Mouse (Mus musculus) ZHBTc4 (cell line): ENCODE results near the gene Itfg2.
"Not testable (repeated sequence)": the region's sequence is repeated elsewhere in the genome, so short reads cannot be mapped to it uniquely, and the experiment has no call there.

Experiments
- DNase-seq: peaks from one replicate; pipeline ENCODE4 v3.0.0-alpha.2; 2011; ENCODE audit warnings: low read depth, low spot score

Itfg2 gene

DNA sequence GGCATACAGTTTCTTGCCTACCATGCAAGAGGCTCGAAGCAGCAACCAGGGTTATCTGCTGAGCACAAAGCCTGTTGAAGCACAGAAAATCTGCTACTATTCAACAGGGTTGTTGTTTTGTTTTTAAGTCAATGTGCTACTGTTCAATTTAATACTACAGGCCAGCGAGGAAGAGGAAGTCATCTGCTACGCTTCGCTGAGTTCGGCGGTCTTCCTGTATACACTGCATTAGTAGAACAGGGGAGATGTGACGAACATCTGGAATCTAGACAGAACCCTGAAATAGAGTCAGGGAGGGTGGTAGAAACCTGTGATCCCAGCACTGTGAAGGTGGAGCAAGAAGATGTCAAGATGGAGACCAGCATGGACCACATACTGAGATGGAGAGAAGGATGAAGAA, 41.0 kb downstream of the Itfg2 start:
- DNase-seq = no peak

DNA sequence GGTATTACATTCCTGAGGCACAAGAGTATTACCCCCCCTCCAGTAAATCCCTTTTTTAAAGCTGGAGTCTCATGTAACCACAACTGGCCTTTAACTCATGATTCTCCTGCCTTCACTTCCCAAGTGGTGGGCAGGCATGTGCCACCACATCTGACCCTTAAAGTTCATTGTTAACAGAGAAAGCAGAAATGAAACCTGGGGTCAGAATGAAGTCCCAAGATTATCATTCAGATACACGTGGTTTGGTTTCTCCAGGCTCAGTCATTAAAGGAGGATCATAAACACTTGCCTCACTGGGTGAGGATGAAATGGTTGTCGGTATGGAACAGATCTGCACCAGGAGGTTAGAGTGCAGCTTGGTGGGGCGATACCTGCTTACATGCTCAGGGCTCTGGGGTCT, 43.5 kb downstream of the Itfg2 start:
- no peak for DNase-seq

DNA sequence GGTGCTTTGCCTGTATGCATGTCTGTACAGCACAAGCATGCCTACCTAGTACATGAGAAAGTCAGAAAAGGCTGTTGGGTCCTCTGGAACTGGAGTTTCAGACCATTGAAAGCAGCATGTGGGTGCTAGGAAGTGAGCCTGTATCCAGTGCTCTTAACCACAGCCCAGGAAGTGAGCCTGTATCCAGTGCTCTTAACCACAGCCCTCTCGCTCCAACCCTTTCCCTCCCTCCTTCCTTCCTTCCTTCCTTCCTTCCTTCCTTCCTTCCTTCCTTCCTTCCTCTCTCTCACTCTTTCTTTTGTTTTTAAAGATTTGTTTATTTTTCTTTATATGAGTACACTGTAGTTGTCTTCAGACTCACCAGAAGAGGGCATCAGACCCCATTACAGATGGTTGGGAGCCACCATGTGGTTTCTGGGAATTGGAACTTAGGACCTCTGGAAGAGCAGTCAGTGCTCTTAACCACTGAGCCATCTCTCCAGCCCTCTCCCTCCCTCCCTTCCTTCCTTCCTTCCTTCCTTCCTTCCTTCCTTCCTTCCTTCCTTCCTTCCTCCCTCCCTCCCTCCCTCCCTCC, 44.0 kb downstream of the Itfg2 start:
- not testable (repeated sequence) for DNase-seq

DNA sequence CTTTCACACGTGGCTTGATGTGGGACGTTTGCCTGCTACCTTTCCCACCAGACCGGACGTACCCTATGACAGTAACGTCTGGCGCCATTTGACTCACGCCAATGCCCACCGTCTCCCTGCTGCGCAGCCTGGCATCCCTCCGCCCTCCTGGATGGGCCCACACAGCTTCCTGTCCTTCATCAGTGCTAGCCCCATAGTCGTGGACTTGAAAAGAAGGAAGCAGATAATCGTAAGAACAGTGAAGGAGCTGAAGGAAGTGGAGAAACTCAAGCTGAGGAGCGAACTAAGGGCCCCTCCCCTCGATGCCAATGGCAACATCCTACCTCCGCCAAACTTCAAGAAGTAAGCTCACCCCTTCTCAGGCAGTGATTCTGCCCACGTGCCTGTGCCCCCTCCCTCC, 45.1 kb downstream of the Itfg2 start:
- DNase-seq = no peak

DNA sequence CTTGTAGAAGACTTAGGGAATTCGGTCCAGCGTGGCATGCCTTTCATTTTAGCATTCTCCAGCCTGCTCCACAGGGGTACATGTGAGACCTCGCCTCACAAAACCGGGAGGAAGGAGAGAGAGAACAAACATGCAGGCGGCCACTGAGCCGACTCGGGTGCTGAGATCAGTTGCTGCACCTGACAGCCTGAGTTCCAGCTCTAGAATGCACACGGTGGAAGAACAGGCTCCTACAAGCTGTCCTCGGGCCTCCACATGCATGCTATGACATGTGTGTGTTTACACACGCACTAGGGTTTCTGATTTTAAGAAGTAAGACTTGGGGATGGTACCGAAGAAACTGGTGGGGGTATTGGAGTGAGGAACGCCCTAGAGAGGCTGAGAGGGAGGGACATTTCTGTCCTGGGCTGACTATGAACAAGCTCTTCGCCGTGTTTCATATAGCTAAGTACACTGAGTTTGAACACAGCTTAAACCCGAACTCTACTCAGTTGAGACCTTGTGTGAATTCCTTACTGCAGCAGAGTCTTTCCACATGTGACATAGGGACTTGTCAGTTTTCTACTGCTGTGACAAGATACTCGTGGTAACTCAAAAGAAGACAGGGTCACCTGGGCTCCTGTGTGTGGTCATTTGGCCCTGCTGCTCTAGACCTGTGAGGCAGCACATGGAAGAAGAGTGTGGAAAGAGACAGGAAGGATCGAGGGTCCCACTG, 48.2 kb downstream of the Itfg2 start:
- no peak for DNase-seq

DNA sequence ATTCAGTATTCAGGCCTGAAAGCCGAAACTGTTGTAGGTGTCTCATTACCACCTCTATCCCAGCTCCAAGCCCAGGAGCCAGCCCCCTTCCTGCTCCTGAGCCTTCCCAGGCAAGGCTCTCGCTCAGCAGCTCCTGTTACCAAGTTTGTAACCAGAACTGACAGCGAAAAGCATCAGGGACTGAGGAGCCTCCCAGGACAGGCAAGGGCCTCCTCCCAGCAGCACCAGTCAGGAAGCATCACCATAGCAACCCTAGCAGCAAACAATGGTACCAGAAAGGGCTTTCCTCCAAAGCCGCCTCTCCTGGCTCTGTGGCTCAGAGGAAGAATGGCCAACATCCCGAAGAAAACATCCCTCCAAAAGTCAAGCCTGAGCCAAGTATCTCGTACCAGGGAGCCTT, 49.5 kb downstream of the Itfg2 start, which contains the start of the genes Tex52 and Gm44596:
Gene Tex52 (plus strand): TSS at position 265 of the 400 bp plus-strand sequence.
Gene Gm44596 (plus strand): TSS at position 312 of the 400 bp plus-strand sequence.
- peak; percentile 39 for DNase-seq

DNA sequence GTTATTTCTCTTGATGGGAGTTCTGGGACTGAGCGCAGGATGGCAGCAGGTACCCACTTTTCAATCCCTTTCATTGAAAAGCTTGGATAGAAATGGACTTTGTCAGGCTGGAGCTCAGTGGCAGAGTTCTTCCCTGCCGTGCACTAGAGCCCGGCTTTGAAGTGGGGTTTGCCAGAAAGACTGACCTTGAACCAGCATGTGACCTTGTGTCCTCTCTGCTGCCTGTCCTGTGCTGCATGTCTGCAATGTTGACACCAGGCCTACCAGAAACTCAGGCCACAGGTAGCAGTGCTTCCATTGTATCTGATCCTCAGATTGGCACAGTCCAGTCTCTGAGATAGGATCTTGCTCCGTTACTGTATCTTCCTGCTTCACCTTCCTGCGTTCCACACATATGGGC, 54.7 kb downstream of the Itfg2 start:
- no peak for DNase-seq

DNA sequence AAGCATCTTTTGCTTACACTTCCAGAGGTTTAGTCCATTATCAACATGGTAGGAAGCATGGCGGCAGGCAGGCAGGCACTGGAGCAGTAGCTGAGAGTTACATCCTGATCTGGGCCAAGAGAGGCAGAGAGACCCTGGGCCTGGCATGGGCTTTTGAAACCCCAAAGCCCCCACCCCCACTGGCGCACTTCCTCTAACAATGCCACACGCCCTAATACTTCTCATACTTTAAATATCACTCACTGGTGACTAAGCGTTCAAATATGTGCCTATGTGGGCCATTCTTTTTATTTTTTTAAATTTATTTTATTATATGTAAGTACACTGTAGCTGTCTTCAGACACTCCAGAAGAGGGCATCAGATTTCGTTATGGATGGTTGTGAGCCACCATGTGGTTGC, 58.3 kb downstream of the Itfg2 start:
- DNase-seq = no peak

DNA sequence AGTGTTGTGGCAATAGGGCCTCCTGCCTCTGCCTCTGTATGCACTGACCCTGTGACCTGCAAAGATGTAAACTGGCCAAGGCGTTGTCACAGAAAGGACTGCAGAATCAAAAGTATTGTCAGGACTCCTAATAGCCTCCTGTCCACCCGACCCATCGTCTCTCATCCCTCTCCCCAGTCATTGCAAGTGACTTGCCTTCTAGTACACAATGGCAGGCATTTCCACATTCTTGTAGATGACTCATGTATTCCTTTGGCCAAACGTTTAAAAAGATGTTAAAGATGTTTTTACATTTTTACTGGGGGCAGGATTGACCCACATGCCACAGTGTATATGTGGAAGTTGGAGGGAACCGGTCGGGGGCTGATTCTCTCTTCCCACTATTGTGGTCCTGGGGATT, 60.0 kb downstream of the Itfg2 start:
- DNase-seq = no peak

DNA sequence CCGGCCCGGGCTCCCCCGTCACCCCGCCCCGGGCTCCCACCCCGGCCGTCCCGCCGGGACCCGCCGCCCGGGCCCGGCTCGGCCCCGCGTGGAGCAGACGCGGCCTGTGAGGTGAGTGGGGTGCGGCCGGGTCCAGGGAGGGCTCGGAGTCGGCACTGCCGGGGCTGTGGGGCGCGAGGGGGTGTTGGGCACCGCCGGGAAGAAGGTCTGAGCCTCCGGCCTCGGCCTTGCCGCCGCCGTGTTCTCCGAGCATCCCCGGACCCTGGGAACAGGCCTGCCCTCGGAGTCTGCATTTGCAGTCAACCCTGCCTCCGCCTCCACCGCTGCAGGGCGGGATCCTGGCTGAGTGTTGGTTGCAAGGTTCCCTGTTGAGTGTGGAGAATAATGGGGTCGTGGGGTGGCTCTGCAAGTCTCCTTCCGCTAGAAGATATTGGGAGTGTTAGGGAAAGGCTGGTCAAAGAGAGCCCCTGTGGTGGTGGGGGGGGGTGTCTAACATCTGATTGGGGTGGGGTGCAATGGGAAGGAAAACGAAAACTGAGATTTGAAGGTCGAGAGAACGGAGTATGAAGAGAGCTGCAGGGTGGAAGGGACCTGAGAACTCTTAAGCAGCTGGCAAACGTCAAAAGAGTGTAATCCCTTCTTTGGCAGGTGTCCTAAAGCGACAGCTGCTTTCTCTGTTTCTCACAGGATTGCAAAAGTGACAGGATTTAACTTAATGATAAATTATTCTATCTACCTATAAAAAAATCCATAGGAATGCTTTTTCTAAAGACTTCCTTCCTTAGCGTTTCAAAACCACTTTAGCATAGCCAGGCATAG, 61.5 kb downstream of the Itfg2 start:
- peak; percentile 70 for DNase-seq

DNA sequence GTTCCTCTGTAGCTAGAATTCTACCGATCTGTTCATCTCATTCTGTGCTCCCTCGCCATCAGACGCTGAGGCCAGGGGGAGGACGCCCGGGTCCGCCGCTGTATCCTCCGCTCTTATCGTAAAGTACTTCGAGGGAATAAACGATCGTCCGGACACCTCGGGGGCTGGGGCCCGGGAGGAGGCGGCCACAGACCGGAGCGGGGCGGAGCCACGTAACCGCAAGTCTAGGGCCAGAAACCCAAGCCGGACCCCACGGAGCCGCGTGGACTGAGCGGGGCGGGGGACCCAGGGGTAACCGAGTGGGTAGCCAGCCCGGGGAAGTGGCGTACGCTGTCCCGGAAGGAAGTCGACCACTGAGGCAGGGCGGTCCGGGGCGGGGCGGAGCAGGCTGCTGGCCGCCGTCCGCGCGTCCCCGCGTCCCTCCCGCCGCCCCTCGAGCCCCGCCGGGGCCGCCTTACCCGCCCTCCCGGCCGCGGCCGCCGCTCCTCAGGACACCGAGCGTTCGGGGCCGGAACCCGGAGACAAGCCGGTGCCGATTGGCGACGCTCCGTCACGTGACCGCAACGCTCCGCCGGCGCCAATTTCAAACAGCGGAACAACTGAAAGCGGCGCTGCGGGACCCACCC, 62.2 kb downstream of the Itfg2 start, which contains the start of the genes Rhno1 and Foxm1:
Gene Rhno1 (minus strand): TSS at position 531 of the 626 bp plus-strand sequence.
Gene Foxm1 (plus strand): TSS at position 587 of the 626 bp plus-strand sequence.
- DNase-seq = peak; percentile 90

DNA sequence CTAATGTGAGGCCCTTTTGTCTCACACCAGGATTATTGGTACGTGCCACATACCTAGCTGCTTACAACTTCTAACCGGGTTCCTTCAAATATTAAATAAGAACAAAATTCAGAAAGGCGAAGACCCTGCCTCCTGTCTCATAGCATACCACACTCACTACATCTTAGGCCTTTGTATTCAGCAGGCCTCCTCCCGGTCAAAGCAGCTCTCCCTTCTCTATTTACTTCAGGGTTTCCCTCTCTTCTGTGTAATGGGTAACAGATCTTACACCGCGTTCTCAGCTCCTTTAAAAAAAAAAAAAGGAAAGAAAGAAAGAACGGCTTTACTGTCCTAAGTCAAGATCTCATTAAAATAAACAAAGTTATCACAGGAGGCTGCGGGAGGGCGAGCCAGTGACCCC, 62.8 kb downstream of the Itfg2 start:
- no peak for DNase-seq
